Mouse (Mus musculus) cortical plate, adult 2 months (tissue): ENCODE measurements at regions not wholly inside any gene's neighbourhood (a gene's known extent, or its start where the extent isn't known, plus 50 kb on each side); places are given as distances from the start of the nearest gene placed in this dataset.

ENCODE experiments used
- CTCF ChIP-seq: fragments of 200-500 bp; IDR thresholded peaks from 2 replicates; pipeline ENCODE4 v1.5.1; 2011; ENCODE audit warnings: mild to moderate bottlenecking, control low read depth, low read length; ENCODE audit not compliant: insufficient read depth; ENCODE audit errors: extremely low read depth
- POLR2A ChIP-seq: fragments of 200-500 bp; IDR thresholded peaks from 2 replicates; pipeline ENCODE4 v1.6.1; 2011; ENCODE audit warnings: mild to moderate bottlenecking, low read length, control low read depth; ENCODE audit not compliant: insufficient read depth; ENCODE audit errors: extremely low read depth

DNA sequence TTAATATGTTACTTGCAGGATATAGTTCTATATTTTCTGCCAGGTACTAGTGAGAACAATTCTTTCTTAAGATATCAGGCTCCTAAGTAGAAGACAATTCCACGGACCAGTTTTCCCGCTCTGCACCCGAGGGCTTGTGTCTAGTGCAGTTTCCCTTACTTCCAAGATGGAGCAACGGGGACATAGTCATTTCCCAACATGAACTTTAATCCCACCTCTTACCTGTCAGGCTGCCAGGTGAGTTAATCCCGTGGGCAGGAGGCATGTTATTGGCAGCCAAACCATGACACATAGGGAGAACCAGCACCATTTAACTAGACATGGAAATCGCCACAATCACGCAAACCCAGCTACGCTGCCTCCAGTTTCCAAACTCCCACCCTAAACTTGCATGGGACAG, 624.4 kb upstream of the 3110018I06Rik start:
- no peak for TF ChIP-seq CTCF
- TF ChIP-seq POLR2A, result no peak
